Mouse (Mus musculus): Measurements from ENCODE around the gene Stac2. TPM values are rescaled to one million over a fixed set of nuclear protein-coding genes. Genes with fewer than 3 reads are reported as not detected.

Gene Stac2
- 4.2 and 5.2 TPM in 2 replicates for polyA plus RNA-seq (2015; fragmentation: Nextera tagmentation; extraction: Ambion mirVana)

- H3K9ac ChIP-seq = peak within 1 kb of the TSS; percentile 77
- peaks cover 41% of the 10 kb centered on the region for H3K4me1 ChIP-seq (replicated peaks)
- WGBS = 2% methylated on average over 39 of the region's 48 CpGs
- H3K27ac ChIP-seq = peak within 1 kb of the TSS; percentile 67
- H3K36me3 ChIP-seq = no peaks in the 10 kb centered on the region
- H3K4me3 ChIP-seq = peak within 1 kb of the TSS; percentile 55
- peak within 1 kb of the TSS; percentile 69 for H3K4me2 ChIP-seq
- H3K27me3 ChIP-seq = peaks cover 63% of the 10 kb centered on the region
- ATAC-seq (ENCODE audit: low FRiP score) = peak; percentile 80
- no peaks in the 10 kb centered on the region for H3K9me3 ChIP-seq
Observed at GRCm38 (mm10) chr11:98052989-98053834, at the start of gene Stac2. Gene Stac2, minus strand, starts transcription at chr11:98053462.

- no peak for ATAC-seq (ENCODE audit: low FRiP score)
Observed at GRCm38 (mm10) chr11:98101332-98101731, 48.1 kb upstream of the Stac2 start.

GRCm38 (mm10) chr11:98090583-98090982, 37.3 kb upstream of the Stac2 start:
- H3K4me2 ChIP-seq = no peak overlapping the region
- ATAC-seq (ENCODE audit: low FRiP score) = no peak
- WGBS = 89% methylated on average over 9 of the region's 9 CpGs
- no peak overlapping the region for H3K4me3 ChIP-seq
- no peak overlapping the region for H3K9ac ChIP-seq
- H3K9me3 ChIP-seq = no peaks in the 10 kb centered on the region
- H3K4me1 ChIP-seq (replicated peaks) = no peaks in the 10 kb centered on the region
- no peaks in the 10 kb centered on the region for H3K27me3 ChIP-seq
- peaks cover 82% of the 10 kb centered on the region for H3K36me3 ChIP-seq
- no peak overlapping the region for H3K27ac ChIP-seq

More at GRCm38 (mm10) chr11:98101332-98101731, 48.1 kb upstream of the Stac2 start:
- no peaks in the 10 kb centered on the region for H3K4me1 ChIP-seq (replicated peaks)
- H3K27me3 ChIP-seq = no peaks in the 10 kb centered on the region
- no peak overlapping the region for H3K9ac ChIP-seq
- no peak overlapping the region for H3K4me2 ChIP-seq
- H3K9me3 ChIP-seq = no peaks in the 10 kb centered on the region
- WGBS = 93% methylated on average over 3 of the region's 3 CpGs
- H3K4me3 ChIP-seq = no peak overlapping the region
- H3K36me3 ChIP-seq = peaks cover 88% of the 10 kb centered on the region
- H3K27ac ChIP-seq = no peak overlapping the region

- WGBS = 48% methylated on average over 7 of the region's 7 CpGs
- no peak overlapping the region for H3K9ac ChIP-seq
- H3K36me3 ChIP-seq = peaks cover 78% of the 10 kb centered on the region
- no peaks in the 10 kb centered on the region for H3K27me3 ChIP-seq
- H3K9me3 ChIP-seq = no peaks in the 10 kb centered on the region
- H3K4me3 ChIP-seq = no peak overlapping the region
- H3K27ac ChIP-seq = no peak overlapping the region
- no peak overlapping the region for H3K4me2 ChIP-seq
- no peaks in the 10 kb centered on the region for H3K4me1 ChIP-seq (replicated peaks)
- ATAC-seq (ENCODE audit: low FRiP score) = no peak
Observed at GRCm38 (mm10) chr11:98088224-98088623, 35.0 kb upstream of the Stac2 start.

- Histone ChIP-seq H3K27ac (no peak overlapping the region), H3K4me2 (no peak overlapping the region), H3K36me3 (peaks cover 76% of the 10 kb centered on the region), H3K9ac (no peak overlapping the region), H3K9me3 (no peaks in the 10 kb centered on the region), H3K4me1 (replicated peaks) (no peaks in the 10 kb centered on the region), H3K4me3 (no peak overlapping the region), H3K27me3 (no peaks in the 10 kb centered on the region)
- ATAC-seq (ENCODE audit: low FRiP score) = no peak
- WGBS = 78% methylated on average over 7 of the region's 7 CpGs
Observed at GRCm38 (mm10) chr11:98086574-98086973, 33.3 kb upstream of the Stac2 start.

GRCm38 (mm10) chr11:98086141-98086540, 32.9 kb upstream of the Stac2 start:
- peaks cover 75% of the 10 kb centered on the region for H3K36me3 ChIP-seq
- no peak overlapping the region for H3K4me3 ChIP-seq
- H3K9me3 ChIP-seq = no peaks in the 10 kb centered on the region
- no peak for ATAC-seq (ENCODE audit: low FRiP score)
- no peak overlapping the region for H3K9ac ChIP-seq
- no peak overlapping the region for H3K27ac ChIP-seq
- H3K4me2 ChIP-seq = no peak overlapping the region
- no peaks in the 10 kb centered on the region for H3K27me3 ChIP-seq
- no peaks in the 10 kb centered on the region for H3K4me1 ChIP-seq (replicated peaks)
- 95% methylated on average over 9 of the region's 9 CpGs for WGBS

- no peak overlapping the region for H3K4me2 ChIP-seq
- no peaks in the 10 kb centered on the region for H3K27me3 ChIP-seq
- H3K9ac ChIP-seq = no peak overlapping the region
- peaks cover 49% of the 10 kb centered on the region for H3K36me3 ChIP-seq
- H3K4me3 ChIP-seq = no peak overlapping the region
- no peaks in the 10 kb centered on the region for H3K9me3 ChIP-seq
- H3K4me1 ChIP-seq (replicated peaks) = no peaks in the 10 kb centered on the region
- H3K27ac ChIP-seq = no peak overlapping the region
- 90% methylated on average over 7 of the region's 7 CpGs for WGBS
- no peak for ATAC-seq (ENCODE audit: low FRiP score)
Observed at GRCm38 (mm10) chr11:98082745-98083144, 29.5 kb upstream of the Stac2 start.

- H3K4me2 ChIP-seq = no peak overlapping the region
- peaks cover 31% of the 10 kb centered on the region for H3K36me3 ChIP-seq
- no peak overlapping the region for H3K27ac ChIP-seq
- 0 out of 2 replicates have a peak, but pooled peaks cover 2% of the 10 kb centered on the region for H3K4me1 ChIP-seq (replicated peaks)
- no peak overlapping the region for H3K9ac ChIP-seq
- 0 out of 2 replicates have a peak, but pooled peaks cover 3% of the 10 kb centered on the region for H3K27me3 ChIP-seq
- no peak overlapping the region for H3K4me3 ChIP-seq
- no peaks in the 10 kb centered on the region for H3K9me3 ChIP-seq
- ATAC-seq (ENCODE audit: low FRiP score) = no peak
- WGBS = 80% methylated on average over 6 of the region's 6 CpGs
Observed at GRCm38 (mm10) chr11:98080450-98080849, 27.2 kb upstream of the Stac2 start.

GRCm38 (mm10) chr11:98077086-98077485, 23.8 kb upstream of the Stac2 start:
- 89% methylated on average over 8 of the region's 8 CpGs for WGBS
- H3K27ac ChIP-seq = no peak overlapping the region
- no peak overlapping the region for H3K4me2 ChIP-seq
- H3K36me3 ChIP-seq = peaks cover 9% of the 10 kb centered on the region
- no peak for ATAC-seq (ENCODE audit: low FRiP score)
- no peak overlapping the region for H3K4me3 ChIP-seq
- no peaks in the 10 kb centered on the region for H3K9me3 ChIP-seq
- peaks cover 8% of the 10 kb centered on the region for H3K4me1 ChIP-seq (replicated peaks)
- peaks cover 7% of the 10 kb centered on the region; the same call in 1 of the 2 replicates for H3K27me3 ChIP-seq
- H3K9ac ChIP-seq = no peak overlapping the region; the same call in 1 of the 2 replicates

GRCm38 (mm10) chr11:98075195-98075808, 22.0 kb upstream of the Stac2 start:
- Histone ChIP-seq H3K4me2 (no peak overlapping the region), H3K9me3 (no peaks in the 10 kb centered on the region), H3K27ac (no peak overlapping the region), H3K9ac (no peak overlapping the region), H3K36me3 (no peaks in the 10 kb centered on the region), H3K27me3 (peaks cover 7% of the 10 kb centered on the region; the same call in 1 of the 2 replicates), H3K4me1 (replicated peaks) (peaks cover 8% of the 10 kb centered on the region), H3K4me3 (no peak overlapping the region)
- peak; percentile 59; the same call in 1 of the 2 replicates for ATAC-seq (ENCODE audit: low FRiP score)
- 17% methylated on average over 13 of the region's 13 CpGs for WGBS

- Histone ChIP-seq H3K4me2 (no peak overlapping the region), H3K4me3 (no peak overlapping the region), H3K27me3 (peaks cover 7% of the 10 kb centered on the region; the same call in 1 of the 2 replicates), H3K36me3 (no peaks in the 10 kb centered on the region), H3K4me1 (replicated peaks) (peaks cover 8% of the 10 kb centered on the region), H3K9ac (no peak overlapping the region), H3K9me3 (no peaks in the 10 kb centered on the region), H3K27ac (no peak overlapping the region)
- 91% methylated on average over 4 of the region's 4 CpGs for WGBS
- ATAC-seq (ENCODE audit: low FRiP score) = no peak
Observed at GRCm38 (mm10) chr11:98073442-98073841, 20.2 kb upstream of the Stac2 start.

GRCm38 (mm10) chr11:98067255-98067654, 14.0 kb upstream of the Stac2 start:
- Histone ChIP-seq H3K4me3 (no peak overlapping the region), H3K9ac (no peak overlapping the region), H3K4me2 (no peak overlapping the region), H3K27me3 (no peaks in the 10 kb centered on the region), H3K4me1 (replicated peaks) (no peaks in the 10 kb centered on the region), H3K27ac (no peak overlapping the region), H3K36me3 (no peaks in the 10 kb centered on the region), H3K9me3 (0 out of 2 replicates have a peak, but pooled peaks cover 7% of the 10 kb centered on the region)
- 94% methylated on average over 21 of the region's 21 CpGs for WGBS
- ATAC-seq (ENCODE audit: low FRiP score) = no peak

Data from hindbrain, embryonic 13.5 days (tissue).